Mouse (Mus musculus): ENCODE results near the gene Gm17093.
"Not testable (repeated sequence)": the region's sequence is repeated elsewhere in the genome, so short reads cannot be mapped to it uniquely, and the experiment has no call there.

The Gm17093 gene

DNA sequence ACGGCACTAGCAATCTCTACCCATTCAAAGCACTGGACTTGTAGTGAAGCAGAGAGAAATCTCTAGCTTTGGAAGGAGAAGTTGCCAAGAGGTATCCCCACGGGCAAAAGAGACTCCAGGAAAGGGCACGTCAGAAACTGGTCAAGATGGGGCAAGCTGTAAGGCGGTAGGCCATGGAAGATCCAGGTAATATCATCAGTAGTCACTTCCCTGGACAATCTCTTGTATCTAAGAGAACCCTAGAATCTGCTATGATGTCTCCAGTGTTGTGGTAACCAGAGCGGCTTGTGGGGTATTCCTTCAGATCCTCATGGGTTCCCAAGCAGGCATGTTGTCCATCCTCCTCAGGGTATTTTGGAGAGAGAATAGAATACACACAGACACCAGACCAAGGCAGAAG, at the start of gene Gm17093:
Gene Gm17093 (plus strand): TSS at position 301 of the 400 bp plus-strand sequence.
- DNase-seq (ENCODE audit: low spot score in 2 of 2), result not testable (repeated sequence)

DNA sequence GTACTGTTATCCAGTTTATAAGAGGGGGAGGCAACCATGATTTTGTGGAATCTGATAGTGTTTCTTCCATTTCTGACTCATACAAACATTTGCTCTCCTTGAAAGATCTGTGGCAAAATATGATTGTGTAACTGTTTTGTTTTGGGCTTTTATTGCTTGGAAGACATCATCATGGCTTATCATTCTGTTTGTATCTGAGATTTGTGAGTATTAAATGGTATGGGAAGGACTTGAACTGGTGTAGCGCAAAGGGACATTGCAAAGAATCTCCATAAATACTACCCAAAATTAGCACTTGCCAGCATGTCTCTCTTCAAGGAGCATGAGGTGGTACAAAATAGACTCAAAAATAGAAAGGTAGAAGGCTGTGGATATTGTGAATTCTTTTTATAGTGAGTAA, 25.9 kb upstream of the Gm17093 start, which contains the start of gene BC061237:
Gene BC061237 (plus strand): TSS at position 301 of the 400 bp plus-strand sequence.
- DNase-seq (ENCODE audit: low spot score in 2 of 2), result not testable (repeated sequence)

GRCm38 (mm10) chr14:44547961-44548360, 29.9 kb downstream of the Gm17093 start:
- DNase-seq (ENCODE audit: low spot score in 2 of 2), result not testable (repeated sequence)
